Mouse (Mus musculus): ENCODE data around the gene Gm572. TPM values are rescaled to one million over a fixed set of nuclear protein-coding genes. Genes with fewer than 3 reads are reported as not detected.

Gm572 gene
- polyA plus RNA-seq (2021; fragmentation: Nextera tagmentation), result not detected in 2 replicates
- long read RNA-seq, experiment 1, result 0 reads
- long read RNA-seq, experiment 2, result 0 reads

DNA sequence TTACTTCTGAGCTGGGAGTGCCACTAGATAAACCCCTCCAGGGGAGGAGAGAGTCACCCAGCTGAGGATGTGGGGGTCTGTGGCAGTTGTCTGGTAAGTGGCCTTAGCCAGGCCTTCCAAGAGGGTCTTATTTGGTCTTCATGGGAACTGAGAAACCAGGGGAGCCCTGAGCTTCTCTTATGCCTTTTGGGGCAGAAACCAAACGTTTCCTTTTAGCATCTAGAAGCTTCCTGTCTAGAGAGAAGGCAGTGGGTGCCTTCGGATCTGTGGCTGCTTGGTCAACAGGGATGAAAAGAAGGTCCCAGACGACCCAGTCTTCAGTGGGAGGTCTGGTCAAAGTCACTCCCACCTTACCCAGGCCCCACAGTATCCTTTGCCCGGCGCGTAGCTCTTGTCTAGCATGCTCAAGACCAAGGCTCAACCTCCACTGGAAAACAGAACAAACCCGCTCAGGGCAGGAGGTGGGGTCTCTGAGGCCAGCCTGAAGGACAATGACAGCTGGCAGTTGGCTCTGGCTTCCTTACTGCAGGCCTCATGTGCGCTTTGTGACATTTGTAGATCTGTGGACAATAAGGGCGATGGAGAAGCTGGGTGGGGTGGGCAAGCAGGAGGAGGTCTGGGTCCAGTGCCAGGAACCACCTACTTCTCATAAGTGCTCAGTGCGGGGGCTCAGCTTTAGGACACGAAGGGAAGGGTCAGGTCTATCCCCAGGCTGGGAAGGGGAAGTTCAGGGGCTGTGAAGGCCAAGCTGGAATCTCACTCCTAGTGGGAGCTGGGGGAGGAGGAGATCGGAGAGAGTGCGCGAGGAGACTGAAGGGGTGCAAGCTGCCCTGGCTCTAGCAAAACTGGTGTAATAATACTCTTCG, at the start of gene Gm572:
Gm572 (plus strand) TSS at position 27 of the 866 bp plus-strand sequence.

DNA sequence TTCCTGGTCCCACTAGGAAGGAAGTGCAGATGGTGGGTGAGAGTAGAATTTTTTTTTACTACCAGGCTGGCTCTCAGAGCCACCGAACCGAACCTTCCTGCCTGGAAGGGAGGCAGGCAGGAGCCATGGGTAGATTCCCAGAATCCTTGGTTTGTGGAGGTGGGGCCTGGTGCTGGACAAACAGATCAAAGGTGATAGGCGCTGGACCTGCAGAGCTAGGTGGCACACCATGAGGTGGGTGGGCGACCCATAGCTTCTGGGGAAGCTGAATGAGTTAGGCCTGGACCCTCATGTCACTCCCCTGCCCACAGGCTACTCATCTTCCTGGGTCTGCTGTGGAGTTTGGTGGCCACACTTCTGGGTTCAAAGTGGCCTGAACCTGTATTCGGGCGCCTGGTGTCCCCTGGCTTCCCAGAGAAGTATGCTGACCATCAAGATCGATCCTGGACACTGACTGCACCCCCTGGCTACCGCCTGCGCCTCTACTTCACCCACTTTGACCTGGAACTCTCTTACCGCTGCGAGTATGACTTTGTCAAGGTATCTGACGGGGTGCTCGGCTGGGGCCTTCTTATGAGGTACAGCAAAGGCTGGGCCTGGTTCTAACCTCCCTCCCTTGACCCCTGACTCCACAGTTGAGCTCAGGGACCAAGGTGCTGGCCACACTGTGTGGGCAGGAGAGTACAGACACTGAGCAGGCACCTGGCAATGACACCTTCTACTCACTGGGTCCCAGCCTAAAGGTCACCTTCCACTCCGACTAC, 40.6 kb upstream of the Gm572 start, which contains the start of gene Masp2:
Masp2 (plus strand) TSS at position 198 of the 764 bp plus-strand sequence.

DNA sequence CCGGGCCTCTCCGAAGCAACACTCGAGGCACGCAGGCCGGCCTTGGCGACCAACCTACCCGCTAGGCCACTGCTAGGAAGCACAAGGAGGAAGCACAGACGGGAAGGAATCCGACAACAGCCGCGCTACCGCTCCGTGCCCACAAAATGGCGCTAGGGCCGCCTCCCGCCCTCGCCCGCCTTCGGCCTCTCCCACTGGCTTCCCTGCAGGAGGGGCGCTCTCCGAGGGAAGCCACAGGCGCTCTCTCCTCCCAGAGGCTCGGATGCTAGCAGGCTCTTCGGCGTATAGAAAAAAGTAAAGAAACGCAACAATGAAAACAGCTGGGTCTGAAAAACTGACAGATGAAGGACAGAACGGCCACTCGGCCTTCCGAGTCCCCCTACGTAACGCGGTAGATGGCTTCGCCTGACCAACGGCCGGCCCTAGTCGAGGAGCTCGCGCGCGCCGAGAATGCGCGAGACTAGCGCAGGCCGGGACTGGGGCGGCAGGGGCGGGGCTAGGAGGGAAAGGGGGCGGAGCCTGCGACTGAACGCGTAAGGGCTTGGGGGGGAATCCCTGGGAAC, 16.4 kb upstream of the Gm572 start, which contains the start of gene Tardbp:
Tardbp (minus strand) TSS at position 397 of the 563 bp plus-strand sequence.

Other genes with a start within 250 kb of the Gm572 start
- gene Ubiad1, start 198.5 kb upstream of the Gm572 start, polyA plus RNA-seq (2021; fragmentation: Nextera tagmentation), result 4.0 and 6.8 TPM in 2 replicates
- gene Mtor, start 194.7 kb upstream of the Gm572 start, polyA plus RNA-seq (2021; fragmentation: Nextera tagmentation), result 15.0 and 23.5 TPM in 2 replicates
- 0.27 and 0.30 TPM in 2 replicates for gene Angptl7, start 142.9 kb upstream of the Gm572 start, polyA plus RNA-seq (2021; fragmentation: Nextera tagmentation)
- 27.5 and 31.5 TPM in 2 replicates for gene Exosc10, start 84.9 kb upstream of the Gm572 start, polyA plus RNA-seq (2021; fragmentation: Nextera tagmentation)
- 79.3 and 117 TPM in 2 replicates for gene Srm, start 51.8 kb upstream of the Gm572 start, polyA plus RNA-seq (2021; fragmentation: Nextera tagmentation)
- gene Masp2, start 40.8 kb upstream of the Gm572 start, polyA plus RNA-seq (2021; fragmentation: Nextera tagmentation), result 0.16 TPM in 1 of 2 replicates, not detected in the other
- gene Tardbp, start 16.3 kb upstream of the Gm572 start, polyA plus RNA-seq (2021; fragmentation: Nextera tagmentation), result 30.8 and 46.6 TPM in 2 replicates
- 0.39 and 2.1 TPM in 2 replicates for gene Casz1, start 161.1 kb downstream of the Gm572 start, polyA plus RNA-seq (2021; fragmentation: Nextera tagmentation)

All from left cerebral cortex, adult 6 months (tissue).